Mouse (Mus musculus) stomach, postnatal 0 days (tissue): ENCODE results near the gene Pih1d1. TPM values are rescaled to one million over a fixed set of nuclear protein-coding genes. Genes with fewer than 3 reads are reported as not detected.

Experiments used
- ATAC-seq: fragments of 200-750 bp; cut with Nextera tagmentation; 2 replicates; pipeline ENCODE4 v1.8.0; 2017; ENCODE audit not compliant: low FRiP score, low TSS enrichment
- DNase-seq: peaks from one replicate; pipeline ENCODE4 v3.0.0-alpha.2; 2016; ENCODE audit warnings: low spot score
- H3K27ac ChIP-seq: fragments of 300-500 bp; sonication (generic); replicated peaks from 2 replicates; pipeline ENCODE4 v1.5.1; 2014; ENCODE audit warnings: mild to moderate bottlenecking, control low read depth
- H3K27me3 ChIP-seq: fragments of 300-500 bp; sonication (generic); 2 replicates; pipeline ENCODE4 v1.6.1; 2014; ENCODE audit warnings: low read length; ENCODE audit not compliant: control insufficient read depth, insufficient read depth
- H3K36me3 ChIP-seq: fragments of 300-500 bp; sonication (generic); 2 replicates; pipeline ENCODE4 v1.6.1; 2014; ENCODE audit warnings: low read length, mixed read lengths; ENCODE audit not compliant: control insufficient read depth, insufficient read depth
- H3K4me1 ChIP-seq: fragments of 300-500 bp; sonication (generic); replicated peaks from 2 replicates; pipeline ENCODE4 v1.6.1; 2014; ENCODE audit warnings: antibody characterized with exemption; ENCODE audit not compliant: control insufficient read depth, insufficient read depth
- H3K4me2 ChIP-seq: fragments of 300-500 bp; sonication (generic); replicated peaks from 2 replicates; pipeline ENCODE4 v1.6.1; 2014; ENCODE audit warnings: low read depth, mild to moderate bottlenecking, control low read depth, moderate library complexity
- H3K4me3 ChIP-seq: fragments of 300-500 bp; sonication (generic); 2 replicates; pipeline ENCODE4 v1.5.1; 2014; ENCODE audit warnings: low read depth, low read length, control low read depth
- H3K9ac ChIP-seq: fragments of 300-500 bp; sonication (generic); 2 replicates; pipeline ENCODE4 v1.6.1; 2014; ENCODE audit warnings: mild to moderate bottlenecking, low read length, control low read depth, mixed read lengths
- H3K9me3 ChIP-seq: fragments of 300-500 bp; sonication (generic); 2 replicates; pipeline ENCODE4 v1.6.1; 2016; ENCODE audit warnings: low read length; ENCODE audit not compliant: control insufficient read depth
- CTCF ChIP-seq: IDR thresholded peaks from 2 replicates; pipeline ENCODE4 v1.5.1; 2016; ENCODE audit warnings: antibody characterized with exemption, low read depth, mild to moderate bottlenecking, moderate library complexity
- EP300 ChIP-seq: optimal IDR thresholded peaks from 2 replicates; pipeline ENCODE3; 2016; ENCODE audit warnings: antibody characterized with exemption
- WGBS: fragments of 180-500 bp; shearing (Covaris S2); extraction: QIAGEN DNeasy Blood & Tissue Kit; methylation state at CpG from one replicate; pipeline ENCODE4 v1.1.7; 2014; 5-methylcytosine and 5-hydroxymethylcytosine counted together
- polyA plus RNA-seq: library from polyadenylated mRNA; unstranded; fragments of >200 nt; fragmentation: Nextera tagmentation; extraction: Ambion mirVana; gene quantifications from 2 replicates; pipeline ENCODE4 v1.2.1, GENCODE M21; 2015

The Pih1d1 gene
- polyA plus RNA-seq, 1 experiment from 2014 or later, result 49.0 TPM

GRCm38 (mm10) chr7:45182199-45182601 is 28.1 kb downstream of the Pih1d1 start:
- H3K9ac ChIP-seq, result no peak overlapping the region
- H3K27me3 ChIP-seq, result peaks cover 29% of the 10 kb centered on the region; the same call in 1 of the 2 replicates
- H3K36me3 ChIP-seq, result no peaks in the 10 kb centered on the region
- TF ChIP-seq EP300, result no peak
- TF ChIP-seq CTCF, result no peak
- no peak overlapping the region for H3K27ac ChIP-seq
- peak; percentile 94 for DNase-seq
- WGBS, result under 1% methylated on average over 34 of the region's 34 CpGs
- H3K4me2 ChIP-seq, result peak overlapping the region; percentile 45
- peak overlapping the region; percentile 27; the same call in 1 of the 2 replicates for H3K4me3 ChIP-seq
- H3K9me3 ChIP-seq, result no peaks in the 10 kb centered on the region
- peak; percentile 90 for ATAC-seq
- peaks cover 3% of the 10 kb centered on the region for H3K4me1 ChIP-seq

GRCm38 (mm10) chr7:45182606-45183005 is 28.5 kb downstream of the Pih1d1 start:
- DNase-seq, result no peak
- Histone ChIP-seq H3K4me3 (peak overlapping the region; percentile 27; the same call in 1 of the 2 replicates), H3K36me3 (no peaks in the 10 kb centered on the region), H3K9me3 (no peaks in the 10 kb centered on the region), H3K4me1 (peaks cover 3% of the 10 kb centered on the region), H3K27me3 (peaks cover 26% of the 10 kb centered on the region; the same call in 1 of the 2 replicates), H3K4me2 (peak overlapping the region; percentile 45), H3K27ac (no peak overlapping the region), H3K9ac (0 out of 2 replicates have a peak overlapping the region, but pooled peaks have one; percentile 23)
- 14% methylated on average over 11 of the region's 11 CpGs for WGBS
- ATAC-seq, result no peak
- TF ChIP-seq EP300, result no peak
- TF ChIP-seq CTCF, result no peak

GRCm38 (mm10) chr7:45183672-45184071 is 29.6 kb downstream of the Pih1d1 start:
- peaks cover 19% of the 10 kb centered on the region; the same call in 1 of the 2 replicates for H3K27me3 ChIP-seq
- no peak for ATAC-seq
- TF ChIP-seq EP300 (no peak), CTCF (no peak)
- peaks cover 3% of the 10 kb centered on the region for H3K4me1 ChIP-seq
- H3K27ac ChIP-seq, result no peak overlapping the region
- H3K9me3 ChIP-seq, result no peaks in the 10 kb centered on the region
- 65% methylated on average over 7 of the region's 7 CpGs for WGBS
- H3K36me3 ChIP-seq, result no peaks in the 10 kb centered on the region
- no peak overlapping the region for H3K9ac ChIP-seq
- no peak overlapping the region for H3K4me2 ChIP-seq
- H3K4me3 ChIP-seq, result no peak overlapping the region
- no peak for DNase-seq

- Histone ChIP-seq H3K27me3 (peaks cover 9% of the 10 kb centered on the region; the same call in 1 of the 2 replicates), H3K4me3 (no peak overlapping the region), H3K27ac (no peak overlapping the region), H3K36me3 (no peaks in the 10 kb centered on the region), H3K4me1 (peaks cover 3% of the 10 kb centered on the region), H3K9ac (no peak overlapping the region), H3K4me2 (no peak overlapping the region), H3K9me3 (no peaks in the 10 kb centered on the region)
- TF ChIP-seq EP300 (no peak), CTCF (no peak)
- no peak for DNase-seq
- WGBS, result 75% methylated on average over 7 of the region's 7 CpGs
- no peak for ATAC-seq
These were observed 31.8 kb downstream of the Pih1d1 start for GRCm38 (mm10) chr7:45185921-45186320.

GRCm38 (mm10) chr7:45189600-45189999 is 35.5 kb downstream of the Pih1d1 start:
- ATAC-seq (no peak), DNase-seq (no peak)
- H3K27me3 ChIP-seq, result no peaks in the 10 kb centered on the region
- H3K9ac ChIP-seq, result no peak overlapping the region
- H3K4me3 ChIP-seq, result no peak overlapping the region
- H3K4me2 ChIP-seq, result no peak overlapping the region
- WGBS, result 48% methylated on average over 16 of the region's 16 CpGs
- no peak overlapping the region for H3K27ac ChIP-seq
- no peaks in the 10 kb centered on the region for H3K36me3 ChIP-seq
- no peaks in the 10 kb centered on the region for H3K9me3 ChIP-seq
- no peaks in the 10 kb centered on the region for H3K4me1 ChIP-seq
- no peak for TF ChIP-seq EP300
- TF ChIP-seq CTCF, result no peak

- 74% methylated on average over 6 of the region's 6 CpGs for WGBS
- no peak overlapping the region for H3K27ac ChIP-seq
- TF ChIP-seq CTCF (no peak), EP300 (no peak)
- no peaks in the 10 kb centered on the region for H3K9me3 ChIP-seq
- H3K4me3 ChIP-seq, result no peak overlapping the region
- H3K4me1 ChIP-seq, result no peaks in the 10 kb centered on the region
- no peak overlapping the region for H3K4me2 ChIP-seq
- no peak overlapping the region for H3K9ac ChIP-seq
- H3K27me3 ChIP-seq, result no peaks in the 10 kb centered on the region
- DNase-seq (no peak), ATAC-seq (no peak)
- no peaks in the 10 kb centered on the region for H3K36me3 ChIP-seq
These were observed 36.1 kb downstream of the Pih1d1 start for GRCm38 (mm10) chr7:45190186-45190585.
